Mouse (Mus musculus) brain, embryonic 14.5 days (tissue): Measurements from ENCODE around the gene Gm6482.
"Not testable (repeated sequence)": the region's sequence is repeated elsewhere in the genome, so short reads cannot be mapped to it uniquely, and the experiment has no call there.

Source experiments
- CTCF ChIP-seq: fragments of 200-500 bp; IDR thresholded peaks from 2 replicates; pipeline ENCODE4 v1.5.1; 2012; ENCODE audit warnings: inconsistent platforms, mild to moderate bottlenecking, moderate library complexity, borderline replicate concordance; ENCODE audit not compliant: insufficient read depth, insufficient read length; ENCODE audit errors: extremely low read depth
- POLR2A ChIP-seq: fragments of 200-500 bp; IDR thresholded peaks from 2 replicates; pipeline ENCODE4 v1.6.1; 2012; ENCODE audit warnings: mild to moderate bottlenecking, inconsistent platforms, borderline replicate concordance; ENCODE audit not compliant: poor library complexity, insufficient read depth, insufficient read length, severe bottlenecking; ENCODE audit errors: extremely low read depth

DNA sequence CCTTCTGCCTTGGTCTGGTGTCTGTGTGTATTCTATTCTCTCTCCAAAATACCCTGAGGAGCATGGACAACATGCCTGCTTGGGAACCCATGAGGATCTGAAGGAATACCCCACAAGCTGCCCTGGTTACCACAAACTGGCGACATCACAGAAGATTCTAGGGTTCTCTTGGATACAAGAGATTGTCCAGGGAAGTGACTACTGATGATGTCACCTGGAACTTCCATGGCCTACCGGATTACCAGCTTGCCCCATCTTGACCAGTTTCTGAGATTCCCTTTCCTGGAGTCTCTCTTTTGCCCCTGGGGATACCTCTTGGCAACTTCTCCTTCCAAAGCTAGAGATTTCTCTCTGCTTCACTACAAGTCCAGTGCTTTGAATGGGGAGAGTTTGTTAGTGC is at the start of gene Gm6482:
- TF ChIP-seq CTCF, POLR2A: not testable (repeated sequence)
